7 mouse cellular contexts compared by ENCODE assay signal in genomic region chrX:21360771-21361667, GRCm38 (mm10).
DNase-seq lines count a peak whose midpoint lies in the region; ATAC-seq lines count a peak whose summit lies in the region.

No protein-coding gene starts in this region.

- H3K9ac ChIP-seq in forebrain, embryonic 12.5 days, result peak overlapping the region; percentile 40

- peak; percentile 45 for DNase-seq in T-cell, adult 2 months (ENCODE audit: low spot score)
- DNase-seq in brain, embryonic 18.5 days (ENCODE audit: low read depth, low spot score), result peak; percentile 59
- peak; percentile 20 to 36 for DNase-seq in left cerebral cortex, adult 8-10 months (ENCODE audit: low spot score in 2 of 2)
- peak; percentile 4 for DNase-seq in skeletal muscle tissue, adult 2 months (ENCODE audit: low read depth, low spot score)

- peak overlapping the region; percentile 74 for H3K27ac ChIP-seq in forebrain, embryonic 12.5 days

- WGBS in forebrain, embryonic 12.5 days, result 22% methylated on average over 43 of the region's 43 CpGs

- H3K4me3 ChIP-seq in forebrain, embryonic 12.5 days (replicated peaks), result peak overlapping the region; percentile 41

- no peaks in the 10 kb centered on the region for H3K9me3 ChIP-seq in forebrain, embryonic 12.5 days

- no peaks in the 10 kb centered on the region for H3K36me3 ChIP-seq in forebrain, embryonic 12.5 days (replicated peaks)

- peak; percentile 92 for ATAC-seq in forebrain, embryonic 12.5 days (ENCODE audit: low FRiP score)
- ATAC-seq in hematopoietic stem cell, adult 5-6 weeks (replicated peaks in 1 of 2; ENCODE audit: insufficient read depth in 1 of 2, low FRiP score in 2 of 2, low TSS enrichment in 1 of 2, low read depth in 1 of 2, poor library complexity in 2 of 2, severe bottlenecking in 2 of 2), result peak; percentile 92 to 97
- ATAC-seq in megakaryocyte progenitor cell, adult 5-6 weeks (replicated peaks; ENCODE audit: poor library complexity), result peak; percentile 90

- H3K4me1 ChIP-seq in forebrain, embryonic 12.5 days, result no peaks in the 10 kb centered on the region

- H3K4me2 ChIP-seq in forebrain, embryonic 12.5 days, result peak overlapping the region; percentile 55

- no peaks in the 10 kb centered on the region for H3K27me3 ChIP-seq in forebrain, embryonic 12.5 days

Comparison
In these comparisons a context has a peak if more than half of its experiments do, and no peak if none do; other contexts are left out.
1. Peak in every context shown above with its lines: DNase-seq, ATAC-seq, H3K4me3 ChIP-seq and H3K27ac ChIP-seq.
2. DNase-seq: peak in every context shown above with its lines; median percentile 59 in brain, embryonic 18.5 days; 45 in T-cell, adult 2 months; 28 in left cerebral cortex, adult 8-10 months; 4 in skeletal muscle tissue, adult 2 months.